Mouse (Mus musculus): Measurements from ENCODE around the gene Zdhhc14. TPM values are rescaled to one million over a fixed set of nuclear protein-coding genes. Genes with fewer than 3 reads are reported as not detected.
A peak's percentile ranks its signal among the peaks of the same experiment; 100 is the strongest.

The Zdhhc14 gene
- polyA plus RNA-seq, 2 experiments, result 2.6 to 5.8 TPM

DNA sequence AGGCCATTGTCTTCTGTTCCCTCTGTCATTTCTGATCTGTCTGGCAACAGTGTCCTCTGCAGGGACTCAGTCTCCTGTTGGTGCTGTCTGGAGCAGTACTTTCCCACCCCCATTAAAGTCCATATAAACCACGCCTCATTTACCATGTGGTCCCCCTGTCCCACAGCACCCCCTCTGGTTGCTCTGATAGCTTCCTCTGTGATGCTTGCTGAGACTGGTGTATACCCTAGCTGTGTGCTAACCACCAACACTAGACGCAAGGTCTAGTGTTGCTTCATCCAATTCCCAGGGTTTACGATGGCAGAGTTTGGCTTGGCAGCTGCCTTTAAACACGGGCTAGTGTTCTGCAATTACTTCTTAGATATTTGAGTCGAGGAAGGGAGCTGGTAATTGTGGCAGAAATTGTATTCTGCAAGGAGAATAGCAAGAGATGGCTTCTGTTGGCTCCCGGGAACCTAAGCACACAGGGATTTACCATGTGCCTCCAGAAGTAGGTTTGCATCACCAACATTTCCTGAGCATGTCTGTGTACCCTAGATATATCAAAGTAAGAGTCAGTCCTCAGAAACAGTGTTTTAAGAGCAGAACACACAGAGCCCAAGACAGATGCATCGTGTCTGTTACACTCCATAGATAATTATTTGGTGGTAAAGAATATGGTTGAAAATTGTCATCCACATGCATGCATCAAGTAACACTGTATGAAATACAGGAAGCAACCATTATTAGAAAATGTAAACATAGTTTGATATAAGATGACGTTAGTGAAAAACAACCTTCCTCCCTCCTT, 198.6 kb downstream of the Zdhhc14 start:
- H3K27me3 ChIP-seq (ENCODE audit: control insufficient read depth, insufficient read depth, low read length), result no peaks in the 10 kb centered on the region
- WGBS (ENCODE audit: insufficient replicate concordance), result 68% methylated on average over 8 of the region's 8 CpGs
- no peak for ATAC-seq (ENCODE audit: insufficient read depth)
- no peaks in the 10 kb centered on the region for H3K9me3 ChIP-seq (ENCODE audit: control insufficient read depth, low read length)
- TF ChIP-seq EP300 (IDR thresholded peaks at IDR 0.05; ENCODE audit: low read depth) (no peak), CTCF (IDR thresholded peaks at IDR 0.05; ENCODE audit: low read depth) (peak; percentile 49)
- H3K4me2 ChIP-seq (ENCODE audit: low read depth), result no peak overlapping the region
- no peaks in the 10 kb centered on the region; the same call in 1 of the 2 replicates for H3K36me3 ChIP-seq (replicated peaks; ENCODE audit: control insufficient read depth, insufficient read depth, low read depth)
- no peak overlapping the region for H3K4me3 ChIP-seq (ENCODE audit: insufficient read depth in 1 of 2, low read depth in 2 of 2, low read length in 2 of 2)
- DNase-seq (ENCODE audit: low read depth in 3 of 3, low spot score in 3 of 3), result no peak
- no peak overlapping the region for H3K9ac ChIP-seq (replicated peaks)
- H3K4me1 ChIP-seq (replicated peaks; ENCODE audit: control insufficient read depth in 2 of 2, insufficient read depth in 2 of 2, low read length in 1 of 2), result no peaks in the 10 kb centered on the region
- no peak overlapping the region for H3K27ac ChIP-seq

DNA sequence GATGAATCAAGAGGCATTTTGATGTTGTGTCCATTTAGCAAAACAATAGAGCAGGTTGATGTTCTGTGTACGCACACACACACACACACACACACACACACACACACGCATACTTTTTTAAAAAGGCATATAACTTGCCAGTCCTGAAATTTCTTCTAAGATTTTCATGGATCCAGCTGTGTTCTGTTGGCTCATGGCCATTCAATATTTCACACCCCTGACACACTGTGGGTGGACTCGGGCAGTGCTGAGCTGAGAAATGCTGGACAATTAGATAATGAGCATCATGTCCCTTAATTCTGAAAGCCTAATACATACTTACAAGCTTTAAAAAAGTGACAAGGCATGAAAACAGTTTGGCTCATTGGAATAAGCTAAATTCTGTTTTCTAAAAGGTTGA, 200.3 kb downstream of the Zdhhc14 start:
- Histone ChIP-seq H3K4me3 (ENCODE audit: insufficient read depth in 1 of 2, low read depth in 2 of 2, low read length in 2 of 2) (no peak overlapping the region), H3K4me2 (ENCODE audit: low read depth) (no peak overlapping the region), H3K9ac (replicated peaks) (no peak overlapping the region), H3K9me3 (ENCODE audit: control insufficient read depth, low read length) (no peaks in the 10 kb centered on the region), H3K36me3 (replicated peaks; ENCODE audit: control insufficient read depth, insufficient read depth, low read depth) (no peaks in the 10 kb centered on the region; the same call in 1 of the 2 replicates), H3K27me3 (ENCODE audit: control insufficient read depth, insufficient read depth, low read length) (no peaks in the 10 kb centered on the region), H3K27ac (no peak overlapping the region), H3K4me1 (replicated peaks; ENCODE audit: control insufficient read depth in 2 of 2, insufficient read depth in 2 of 2, low read length in 1 of 2) (no peaks in the 10 kb centered on the region)
- DNase-seq (ENCODE audit: low read depth in 3 of 3, low spot score in 3 of 3) (no peak), ATAC-seq (ENCODE audit: insufficient read depth) (no peak)
- TF ChIP-seq EP300 (IDR thresholded peaks at IDR 0.05; ENCODE audit: low read depth) (no peak), CTCF (IDR thresholded peaks at IDR 0.05; ENCODE audit: low read depth) (no peak)
- 88% methylated on average over 3 of the region's 3 CpGs for WGBS (ENCODE audit: insufficient replicate concordance)

DNA sequence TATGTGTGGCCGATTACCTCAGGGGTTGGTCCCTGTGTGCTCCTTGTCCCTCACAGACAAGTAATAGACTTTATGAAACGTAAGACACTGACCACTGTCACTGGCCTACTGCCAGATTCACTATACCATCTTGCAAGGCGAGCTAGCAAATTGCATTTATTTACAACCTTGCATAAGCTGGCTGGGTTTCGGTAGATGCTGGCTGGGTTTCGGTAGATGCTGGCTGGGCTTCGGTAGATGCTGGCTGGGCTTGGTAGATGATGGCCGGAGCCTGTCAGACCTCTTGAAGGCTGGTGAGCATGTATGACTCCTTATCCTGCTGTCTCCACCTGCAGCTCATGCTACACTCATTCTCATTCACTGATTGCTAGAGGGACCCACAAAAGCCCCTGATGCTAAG, 200.9 kb downstream of the Zdhhc14 start:
- no peak overlapping the region for H3K27ac ChIP-seq
- H3K27me3 ChIP-seq (ENCODE audit: control insufficient read depth, insufficient read depth, low read length), result no peaks in the 10 kb centered on the region
- H3K9ac ChIP-seq (replicated peaks), result no peak overlapping the region
- H3K4me1 ChIP-seq (replicated peaks; ENCODE audit: control insufficient read depth in 2 of 2, insufficient read depth in 2 of 2, low read length in 1 of 2), result no peaks in the 10 kb centered on the region
- no peak overlapping the region for H3K4me2 ChIP-seq (ENCODE audit: low read depth)
- no peaks in the 10 kb centered on the region; the same call in 1 of the 2 replicates for H3K36me3 ChIP-seq (replicated peaks; ENCODE audit: control insufficient read depth, insufficient read depth, low read depth)
- no peak for DNase-seq (ENCODE audit: low read depth in 3 of 3, low spot score in 3 of 3)
- TF ChIP-seq EP300 (IDR thresholded peaks at IDR 0.05; ENCODE audit: low read depth) (no peak), CTCF (IDR thresholded peaks at IDR 0.05; ENCODE audit: low read depth) (no peak)
- WGBS (ENCODE audit: insufficient replicate concordance), result 87% methylated on average over 7 of the region's 7 CpGs
- no peak for ATAC-seq (ENCODE audit: insufficient read depth)
- H3K9me3 ChIP-seq (ENCODE audit: control insufficient read depth, low read length), result no peaks in the 10 kb centered on the region
- no peak overlapping the region for H3K4me3 ChIP-seq (ENCODE audit: insufficient read depth in 1 of 2, low read depth in 2 of 2, low read length in 2 of 2)

DNA sequence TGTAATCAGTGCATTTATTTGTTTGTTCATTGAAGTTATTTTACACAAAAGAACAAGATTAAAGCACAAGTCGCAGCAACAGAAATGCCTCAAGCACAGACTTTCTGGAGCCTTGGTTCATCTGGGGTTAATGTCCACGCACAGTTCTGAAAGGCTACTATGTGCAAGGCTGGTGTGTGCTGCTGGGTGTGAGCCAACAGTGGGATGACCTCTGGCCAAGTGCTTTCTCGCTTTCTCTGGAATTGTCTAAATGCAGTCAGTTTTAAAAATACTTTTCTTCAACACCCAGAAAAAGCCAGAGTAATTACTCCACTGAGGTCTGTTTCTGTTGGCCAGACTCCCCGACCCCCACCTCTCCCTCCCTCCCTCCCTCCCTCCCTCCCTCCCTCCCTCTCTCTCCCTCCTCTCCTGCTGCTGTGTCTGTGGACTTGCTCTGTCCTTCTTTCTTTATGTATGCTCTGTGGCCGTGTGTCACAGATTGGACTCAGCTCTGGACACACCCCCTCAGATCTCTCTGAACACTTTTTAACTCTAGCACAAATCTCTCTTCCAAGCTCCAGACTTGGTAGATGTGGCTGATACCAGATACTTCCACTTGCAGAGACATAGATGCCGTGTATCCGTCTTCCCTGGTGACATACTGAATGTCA, 206.2 kb downstream of the Zdhhc14 start:
- 70% methylated on average over 7 of the region's 7 CpGs for WGBS (ENCODE audit: insufficient replicate concordance)
- Histone ChIP-seq H3K4me3 (ENCODE audit: insufficient read depth in 1 of 2, low read depth in 2 of 2, low read length in 2 of 2) (no peak overlapping the region), H3K9me3 (ENCODE audit: control insufficient read depth, low read length) (no peaks in the 10 kb centered on the region), H3K4me1 (replicated peaks; ENCODE audit: control insufficient read depth in 2 of 2, insufficient read depth in 2 of 2, low read length in 1 of 2) (0 out of 4 replicates have a peak, but pooled peaks cover 0 to 2% of the 10 kb centered on the region in 2 experiments), H3K27me3 (ENCODE audit: control insufficient read depth, insufficient read depth, low read length) (no peaks in the 10 kb centered on the region), H3K9ac (replicated peaks) (no peak overlapping the region), H3K4me2 (ENCODE audit: low read depth) (no peak overlapping the region), H3K36me3 (replicated peaks; ENCODE audit: control insufficient read depth, insufficient read depth, low read depth) (no peaks in the 10 kb centered on the region), H3K27ac (no peak overlapping the region)
- no peak for ATAC-seq (ENCODE audit: insufficient read depth)
- DNase-seq (ENCODE audit: low read depth in 3 of 3, low spot score in 3 of 3), result no peak
- TF ChIP-seq EP300 (IDR thresholded peaks at IDR 0.05; ENCODE audit: low read depth) (no peak), CTCF (IDR thresholded peaks at IDR 0.05; ENCODE audit: low read depth) (no peak)
